Mouse (Mus musculus) limb, embryonic 11.5 days (tissue): ENCODE measurements around the gene Nek10. TPM values are rescaled to one million over a fixed set of nuclear protein-coding genes. Genes with fewer than 3 reads are reported as not detected.

Experiments
- ATAC-seq: fragments of 200-750 bp; cut with Nextera tagmentation; 2 replicates; pipeline ENCODE4 v1.8.0; 2017; ENCODE audit warnings: low read depth; ENCODE audit not compliant: insufficient number of reproducible peaks, low FRiP score, low TSS enrichment
- DNase-seq: peaks from one replicate; pipeline ENCODE4 v3.0.0-alpha.2; 2015; ENCODE audit warnings: low spot score
- H3K27ac ChIP-seq: fragments of 300-500 bp; sonication (generic); replicated peaks from 2 replicates; pipeline ENCODE4 v1.5.1; 2014; ENCODE audit warnings: low read depth, mild to moderate bottlenecking, low read length
- H3K27me3 ChIP-seq: fragments of 300-500 bp; sonication (generic); 2 replicates; pipeline ENCODE4 v1.6.1; 2014; ENCODE audit warnings: mild to moderate bottlenecking, low read length, mixed read lengths; ENCODE audit not compliant: control insufficient read depth, insufficient read depth
- H3K36me3 ChIP-seq: fragments of 300-500 bp; sonication (generic); 2 replicates; pipeline ENCODE4 v1.6.1; 2014; ENCODE audit warnings: mild to moderate bottlenecking, low read length, moderate library complexity, mixed read lengths; ENCODE audit not compliant: control insufficient read depth, insufficient read depth
- H3K4me1 ChIP-seq: fragments of 300-500 bp; sonication (generic); 2 replicates; pipeline ENCODE4 v1.6.1; 2014; ENCODE audit warnings: low read length, mixed read lengths; ENCODE audit not compliant: control insufficient read depth, insufficient read depth
- H3K4me2 ChIP-seq: fragments of 300-500 bp; sonication (generic); 2 replicates; pipeline ENCODE4 v1.6.1; 2014; ENCODE audit warnings: low read depth, mild to moderate bottlenecking, moderate library complexity; ENCODE audit not compliant: severe bottlenecking
- H3K4me3 ChIP-seq: fragments of 300-500 bp; sonication (generic); 2 replicates; pipeline ENCODE4 v1.5.1; 2014; ENCODE audit warnings: low read depth, low read length
- H3K9ac ChIP-seq: fragments of 300-500 bp; sonication (generic); 2 replicates; pipeline ENCODE4 v1.6.1; 2014; ENCODE audit warnings: mild to moderate bottlenecking, low read length
- H3K9me3 ChIP-seq: fragments of 300-500 bp; sonication (generic); 2 replicates; pipeline ENCODE4 v1.6.1; 2016; ENCODE audit warnings: low read length; ENCODE audit not compliant: control insufficient read depth
- whole genome bisulfite sequencing: fragments of 180-500 bp; shearing (Covaris S2); extraction: QIAGEN DNeasy Blood & Tissue Kit; methylation state at CpG from one replicate; pipeline ENCODE4 v1.1.7; 2014; 5-methylcytosine and 5-hydroxymethylcytosine counted together
- polyA plus RNA-seq: library from polyadenylated mRNA; unstranded; fragments of >200 nt; fragmentation: Nextera tagmentation; extraction: Ambion mirVana; gene quantifications from 2 replicates; pipeline ENCODE4 v1.2.1, GENCODE M21; 2014

The Nek10 gene
- polyA plus RNA-seq, 1 experiment from 2014 or later: 0.05 TPM

DNA sequence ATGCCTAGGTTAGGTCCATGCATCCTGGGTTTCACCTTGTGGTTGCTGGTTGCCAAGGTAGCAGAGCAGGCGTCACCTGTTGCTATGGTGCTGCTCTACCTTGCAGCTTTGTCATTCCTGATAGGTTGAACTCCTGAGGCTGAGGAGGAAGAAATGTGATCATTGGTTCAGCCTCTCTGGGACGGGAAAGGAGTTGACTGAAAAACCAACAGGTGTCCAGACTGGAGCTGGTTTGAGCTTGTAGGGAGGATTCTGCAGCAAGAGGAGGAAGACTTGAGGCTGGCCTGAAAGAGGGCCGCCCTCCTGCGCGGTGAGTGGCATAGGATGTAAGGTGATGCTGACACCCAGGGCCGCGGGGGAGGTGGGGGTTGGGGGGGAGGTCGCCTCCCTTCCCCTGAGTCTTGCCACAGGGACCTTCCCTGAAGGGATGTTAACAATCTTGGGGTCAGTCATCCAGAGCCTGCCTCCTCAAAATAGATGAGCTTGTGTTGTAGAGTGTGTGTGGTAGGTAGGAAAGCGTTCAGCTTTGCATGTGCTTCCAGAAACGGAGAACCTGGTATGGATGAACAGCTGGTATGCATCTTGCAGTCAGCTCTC is 804 bp downstream of the Nek10 start:
- ATAC-seq (peak; percentile 92), DNase-seq (peak; percentile 71)
- no peak overlapping the region for H3K27ac ChIP-seq
- WGBS: 16% methylated on average over 10 of the region's 10 CpGs
- no peaks in the 10 kb centered on the region for H3K27me3 ChIP-seq
- no peak overlapping the region for H3K9ac ChIP-seq
- no peaks in the 10 kb centered on the region for H3K4me1 ChIP-seq
- H3K9me3 ChIP-seq: no peaks in the 10 kb centered on the region
- no peaks in the 10 kb centered on the region for H3K36me3 ChIP-seq
- H3K4me2 ChIP-seq: 0 out of 2 replicates have a peak overlapping the region, but pooled peaks have one; percentile 2
- H3K4me3 ChIP-seq: no peak overlapping the region

DNA sequence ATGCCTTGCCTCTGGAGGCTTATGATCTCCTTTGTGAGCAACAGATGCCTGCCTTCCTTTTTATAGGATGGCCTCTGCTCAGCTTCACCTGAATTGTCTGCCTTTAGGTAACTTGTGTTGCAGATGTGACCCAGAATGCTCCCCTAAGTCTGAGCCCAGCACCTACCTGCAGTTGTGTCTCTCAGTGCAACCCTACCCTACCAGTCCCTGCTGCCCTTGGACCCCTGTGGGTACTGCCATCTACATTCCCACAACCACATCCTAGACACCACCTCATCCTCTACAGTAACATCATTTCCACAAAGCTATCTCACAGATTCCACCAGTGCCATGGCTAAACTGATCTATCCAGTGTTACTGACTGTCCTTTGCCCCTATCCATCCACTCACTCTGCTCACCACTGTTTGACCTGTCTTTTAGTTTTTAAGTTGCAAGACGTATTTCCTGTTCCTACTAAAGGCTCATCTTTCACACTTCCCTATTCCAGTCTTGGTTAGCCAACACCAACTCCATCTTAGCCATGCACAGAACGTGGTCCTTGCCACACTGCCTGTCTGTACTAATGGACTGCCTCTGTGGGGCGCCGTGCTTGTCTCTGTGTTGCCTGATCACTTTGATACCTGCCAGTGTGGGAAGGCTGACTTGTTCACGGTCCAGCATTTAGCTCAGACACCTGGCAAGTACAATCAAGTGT is 1.4 kb downstream of the Nek10 start:
- Histone ChIP-seq H3K4me1 (no peaks in the 10 kb centered on the region), H3K4me2 (0 out of 2 replicates have a peak overlapping the region, but pooled peaks have one; percentile 2), H3K36me3 (no peaks in the 10 kb centered on the region), H3K9me3 (no peaks in the 10 kb centered on the region), H3K27ac (no peak overlapping the region), H3K27me3 (no peaks in the 10 kb centered on the region), H3K4me3 (no peak overlapping the region), H3K9ac (no peak overlapping the region)
- peak; percentile 53; the same call in 1 of the 2 replicates for ATAC-seq
- WGBS: 74% methylated on average over 5 of the region's 5 CpGs
- DNase-seq: no peak

DNA sequence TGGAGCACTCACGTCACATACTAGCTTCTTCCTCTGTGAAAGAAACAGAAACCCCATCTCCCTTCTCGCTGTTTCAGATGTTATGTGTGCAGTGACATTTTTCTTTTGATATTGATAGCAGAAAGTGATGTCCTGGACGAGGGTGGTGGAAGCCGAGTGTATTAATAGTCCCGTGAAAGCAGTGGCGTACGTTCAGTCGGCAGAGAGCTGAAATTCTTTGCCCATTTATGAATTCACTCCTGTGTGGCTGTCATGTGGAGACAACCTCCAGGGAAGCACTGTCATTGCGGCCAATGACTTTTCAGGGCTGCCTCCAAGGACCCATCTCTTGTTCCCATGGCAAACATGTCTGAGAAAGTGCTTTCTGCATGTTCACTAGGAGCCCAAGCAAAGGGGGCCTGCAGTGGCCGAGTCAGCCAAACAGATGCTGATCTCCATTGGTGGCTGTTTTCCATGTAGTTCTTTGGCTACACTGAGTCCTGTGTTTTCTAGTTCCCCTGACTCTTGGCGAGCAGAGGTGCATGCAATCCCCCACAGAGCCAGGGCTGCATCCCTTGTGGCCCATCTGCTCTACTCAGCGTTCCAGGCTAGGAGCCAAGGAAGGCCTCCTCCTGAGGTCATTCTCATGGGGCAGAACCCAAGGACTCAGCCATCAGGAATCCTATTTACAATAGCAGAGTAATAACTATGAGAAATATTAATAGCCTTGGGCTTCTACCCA is 29.5 kb downstream of the Nek10 start:
- DNase-seq (no peak), ATAC-seq (no peak)
- no peak overlapping the region for H3K4me3 ChIP-seq
- H3K27ac ChIP-seq: no peak overlapping the region
- H3K4me1 ChIP-seq: no peaks in the 10 kb centered on the region
- H3K4me2 ChIP-seq: no peak overlapping the region
- WGBS: 88% methylated on average over 12 of the region's 12 CpGs
- no peak overlapping the region for H3K9ac ChIP-seq
- no peaks in the 10 kb centered on the region for H3K9me3 ChIP-seq
- no peaks in the 10 kb centered on the region for H3K36me3 ChIP-seq
- no peaks in the 10 kb centered on the region for H3K27me3 ChIP-seq

DNA sequence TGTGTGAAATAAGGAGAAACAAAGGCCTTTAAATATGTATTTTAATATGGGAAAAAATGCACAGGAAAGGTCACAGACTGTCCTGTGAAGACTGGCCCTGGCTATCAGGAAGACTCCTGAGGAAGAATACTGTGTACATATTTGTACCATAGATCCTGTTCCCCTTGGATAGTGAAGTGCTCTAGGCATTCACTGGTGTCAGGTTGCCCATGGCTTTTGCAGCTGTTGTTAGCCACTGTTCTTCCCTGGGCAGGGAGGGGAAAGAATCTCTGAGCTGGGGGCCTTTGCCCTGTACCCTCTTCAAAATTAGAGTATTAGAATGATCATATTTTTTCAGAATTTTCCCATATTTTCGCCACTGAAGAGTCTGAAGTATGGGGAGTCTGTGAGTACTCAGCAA is 30.3 kb downstream of the Nek10 start:
- 80% methylated on average over 1 of the region's 1 CpGs for WGBS
- H3K4me2 ChIP-seq: no peak overlapping the region
- no peaks in the 10 kb centered on the region for H3K36me3 ChIP-seq
- no peaks in the 10 kb centered on the region for H3K4me1 ChIP-seq
- H3K9ac ChIP-seq: no peak overlapping the region
- H3K27ac ChIP-seq: no peak overlapping the region
- ATAC-seq (no peak), DNase-seq (no peak)
- no peak overlapping the region for H3K4me3 ChIP-seq
- H3K9me3 ChIP-seq: no peaks in the 10 kb centered on the region
- no peaks in the 10 kb centered on the region for H3K27me3 ChIP-seq

DNA sequence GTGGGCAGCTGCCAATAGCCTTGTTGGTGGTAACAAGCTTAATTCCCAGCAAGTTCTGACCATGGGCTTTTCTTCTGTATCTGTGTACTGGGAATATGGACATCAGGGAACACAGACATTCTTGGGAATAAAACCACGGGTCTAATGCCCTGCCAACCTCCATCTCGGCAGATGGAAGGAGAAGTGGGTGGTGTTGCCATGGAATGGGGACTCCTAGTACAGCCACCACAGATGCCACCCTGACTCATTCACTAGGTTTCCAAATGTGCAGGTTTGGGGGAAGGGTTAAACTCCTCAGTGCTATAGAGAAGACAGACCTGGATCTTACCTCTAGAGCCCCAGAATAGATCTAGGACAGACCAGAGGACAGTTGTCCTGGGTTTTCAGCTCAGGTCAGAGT is 31.1 kb downstream of the Nek10 start:
- ATAC-seq (no peak), DNase-seq (no peak)
- Histone ChIP-seq H3K9ac (no peak overlapping the region), H3K4me2 (no peak overlapping the region), H3K4me3 (no peak overlapping the region), H3K9me3 (no peaks in the 10 kb centered on the region), H3K36me3 (no peaks in the 10 kb centered on the region), H3K4me1 (no peaks in the 10 kb centered on the region), H3K27ac (no peak overlapping the region), H3K27me3 (no peaks in the 10 kb centered on the region)
- WGBS: 84% methylated on average over 2 of the region's 2 CpGs

DNA sequence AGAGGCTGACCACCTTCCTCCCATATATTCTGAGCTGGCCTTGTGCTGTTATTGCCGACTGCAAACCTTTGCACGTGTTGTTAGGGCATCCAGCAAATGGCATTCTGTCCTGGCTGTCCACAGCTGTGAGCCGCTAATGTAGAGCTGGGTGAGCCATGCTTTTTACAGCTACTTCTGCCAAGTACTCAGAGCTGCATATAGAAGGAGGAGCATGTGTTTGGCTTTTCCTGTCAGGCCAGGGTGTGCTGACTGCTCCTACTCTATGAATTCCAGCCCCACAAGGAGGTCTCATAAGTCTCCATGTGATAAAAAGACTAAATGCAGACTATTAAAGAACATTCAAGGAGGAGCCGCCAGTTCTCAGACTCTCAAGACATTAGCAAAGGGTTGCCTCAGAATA is 34.4 kb downstream of the Nek10 start:
- Histone ChIP-seq H3K4me2 (no peak overlapping the region), H3K27me3 (no peaks in the 10 kb centered on the region), H3K4me1 (no peaks in the 10 kb centered on the region), H3K36me3 (no peaks in the 10 kb centered on the region), H3K4me3 (no peak overlapping the region), H3K9me3 (no peaks in the 10 kb centered on the region), H3K9ac (no peak overlapping the region), H3K27ac (no peak overlapping the region)
- no peak for ATAC-seq
- 75% methylated on average over 4 of the region's 4 CpGs for WGBS
- DNase-seq: no peak

DNA sequence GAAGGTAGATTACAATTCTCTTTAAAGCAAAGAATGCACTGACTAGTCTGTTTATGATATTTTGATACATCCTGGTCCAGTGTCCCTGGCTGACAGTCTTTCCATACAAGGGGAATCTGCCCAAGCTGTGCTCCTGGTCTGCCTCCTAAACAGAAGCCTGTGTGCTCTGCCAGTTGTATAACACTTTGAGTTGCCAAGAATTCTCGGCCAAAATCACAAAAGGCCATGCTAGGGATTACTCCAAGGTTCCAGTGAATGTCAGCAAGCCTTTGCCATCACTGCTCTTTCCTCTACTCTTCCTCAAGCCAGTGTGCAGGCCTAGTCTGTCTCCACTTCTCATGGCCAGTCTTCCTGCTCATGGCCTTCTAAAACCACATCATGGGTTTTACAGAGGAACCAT is 34.9 kb downstream of the Nek10 start:
- Histone ChIP-seq H3K9ac (no peak overlapping the region), H3K9me3 (no peaks in the 10 kb centered on the region), H3K27ac (no peak overlapping the region), H3K4me2 (no peak overlapping the region), H3K4me1 (no peaks in the 10 kb centered on the region), H3K4me3 (no peak overlapping the region), H3K36me3 (no peaks in the 10 kb centered on the region), H3K27me3 (no peaks in the 10 kb centered on the region)
- ATAC-seq (no peak), DNase-seq (no peak)
- WGBS: 75% methylated on average over 1 of the region's 1 CpGs

DNA sequence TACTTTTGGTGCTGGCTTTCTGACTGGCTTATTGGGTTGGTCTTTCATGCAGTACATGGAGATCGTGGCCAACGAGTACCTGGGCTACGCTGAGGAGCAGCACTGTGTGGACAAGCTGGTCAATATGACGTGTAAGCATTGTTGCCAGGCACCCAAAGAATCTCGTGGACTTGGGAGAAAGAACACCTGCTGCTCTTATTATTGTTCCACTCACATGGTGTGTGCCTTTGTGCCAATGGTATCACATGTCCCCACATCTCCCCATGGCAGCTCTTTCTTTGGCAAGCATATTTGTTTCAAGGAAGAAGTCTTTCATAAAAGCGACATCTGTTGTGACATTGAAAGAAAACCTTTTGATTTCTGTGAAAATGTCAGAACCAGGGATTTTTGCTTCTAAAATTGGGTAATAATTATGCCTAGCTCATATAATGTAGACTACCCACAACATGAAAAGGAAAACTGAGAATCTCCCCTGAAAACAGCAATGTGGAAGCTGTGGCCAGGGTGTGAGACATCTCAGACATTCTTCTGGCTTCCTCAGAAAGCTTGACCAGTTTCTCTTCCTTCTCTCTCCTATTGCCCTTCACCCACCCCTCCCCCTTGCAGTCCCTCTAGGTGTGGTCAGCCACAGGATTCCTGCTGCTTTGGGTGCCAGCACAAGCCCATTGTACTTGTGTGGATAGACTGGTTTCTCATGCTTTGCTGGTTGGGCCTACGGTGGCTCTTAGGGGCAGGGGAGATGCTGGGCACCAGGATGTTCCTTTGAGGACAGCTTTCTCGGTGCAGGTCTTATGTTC is 39.7 kb downstream of the Nek10 start:
- DNase-seq (no peak), ATAC-seq (no peak)
- Histone ChIP-seq H3K36me3 (no peaks in the 10 kb centered on the region), H3K9me3 (no peaks in the 10 kb centered on the region), H3K27me3 (no peaks in the 10 kb centered on the region), H3K4me3 (no peak overlapping the region), H3K4me1 (no peaks in the 10 kb centered on the region), H3K9ac (no peak overlapping the region), H3K27ac (no peak overlapping the region), H3K4me2 (no peak overlapping the region)
- WGBS: 89% methylated on average over 8 of the region's 8 CpGs
